Mouse (Mus musculus) olfactory bulb, adult 2 months (tissue): Measurements from ENCODE around the gene Smtnl2. TPM values are rescaled to one million over a fixed set of nuclear protein-coding genes. Genes with fewer than 3 reads are reported as not detected.

Experiments
- H3K27ac ChIP-seq: fragments of 200-500 bp; 2 replicates; pipeline ENCODE4 v1.5.1; 2012; ENCODE audit warnings: low read depth, low read length; ENCODE audit not compliant: insufficient read depth
- H3K4me1 ChIP-seq: fragments of 200-500 bp; 2 replicates; pipeline ENCODE4 v1.6.1; 2012; ENCODE audit warnings: low read length; ENCODE audit not compliant: control insufficient read depth, insufficient read depth
- H3K4me3 ChIP-seq: fragments of 200-500 bp; 2 replicates; pipeline ENCODE4 v1.5.1; 2012; ENCODE audit warnings: mild to moderate bottlenecking, low read depth, low read length, moderate library complexity; ENCODE audit not compliant: insufficient read depth
- CTCF ChIP-seq: fragments of 200-500 bp; IDR thresholded peaks from 2 replicates; pipeline ENCODE4 v1.5.1; 2012; ENCODE audit warnings: low read depth, mild to moderate bottlenecking, low read length, moderate library complexity; ENCODE audit not compliant: insufficient read depth
- POLR2A ChIP-seq: fragments of 200-500 bp; IDR thresholded peaks from 2 replicates; pipeline ENCODE4 v1.6.1; 2012; ENCODE audit warnings: mild to moderate bottlenecking, low read depth, low read length, moderate library complexity; ENCODE audit not compliant: insufficient read depth
- whole genome bisulfite sequencing: fragments of 180-500 bp; shearing (Covaris S2); methylation state at CpG from one replicate; pipeline ENCODE4 v1.1.7; 2018; 5-methylcytosine and 5-hydroxymethylcytosine counted together
- polyA plus RNA-seq: library from polyadenylated mRNA; stranded (reverse); fragments of >200 nt; gene quantifications from 2 replicates; pipeline ENCODE4 v1.2.4, GENCODE M21; 2012; ENCODE audit warnings: low replicate concordance; ENCODE audit not compliant: missing spikeins, insufficient read depth, insufficient read length

Gene Smtnl2
- polyA plus RNA-seq, 1 experiment: not detected

DNA sequence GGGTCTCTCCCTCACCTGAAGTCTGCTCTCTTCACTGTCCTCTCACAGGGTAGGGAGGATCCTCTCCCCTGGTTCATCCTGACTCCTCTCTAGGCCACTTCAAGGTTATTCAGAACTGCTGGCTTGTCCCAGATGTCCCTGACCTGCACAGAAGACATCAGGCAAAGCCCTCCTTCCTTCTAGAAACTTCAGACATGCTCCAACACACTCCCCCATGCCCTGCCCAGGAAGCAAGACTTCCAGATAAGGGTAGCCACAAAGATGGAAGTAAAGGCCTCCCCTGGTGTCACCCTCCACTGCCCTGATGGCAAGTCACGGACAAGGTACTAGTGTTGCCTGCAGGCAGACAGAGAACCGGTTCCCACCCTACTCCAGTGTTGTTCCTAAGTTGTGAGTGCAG is 16.8 kb downstream of the Smtnl2 start:
- WGBS: 86% methylated on average over 2 of the region's 2 CpGs
- Histone ChIP-seq H3K4me3 (no peak overlapping the region), H3K27ac (no peak overlapping the region), H3K4me1 (peaks cover 14% of the 10 kb centered on the region; the same call in 1 of the 2 replicates)
- TF ChIP-seq POLR2A: no peak
- TF ChIP-seq CTCF: no peak

DNA sequence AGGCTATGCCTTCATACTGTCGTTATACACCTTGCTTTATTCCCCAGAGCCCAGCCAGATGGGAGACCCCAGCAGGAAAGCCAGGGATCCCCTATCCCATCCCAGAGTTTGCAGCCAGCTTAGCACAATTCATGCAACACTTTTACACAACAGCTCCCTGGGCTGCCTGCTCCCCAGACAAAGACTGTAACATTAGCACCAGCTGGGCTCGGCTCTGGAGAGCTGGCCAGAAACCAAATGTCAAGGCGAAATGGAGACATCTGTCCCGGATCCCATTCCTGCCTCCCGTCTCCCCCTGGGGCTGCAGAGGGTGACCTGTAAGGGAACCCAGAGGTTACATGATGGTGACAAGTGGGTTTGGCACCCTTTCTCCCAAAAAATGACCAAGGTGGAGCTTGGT is 17.8 kb downstream of the Smtnl2 start:
- 31% methylated on average over 5 of the region's 5 CpGs for WGBS
- no peak overlapping the region for H3K4me3 ChIP-seq
- peaks cover 14% of the 10 kb centered on the region; the same call in 1 of the 2 replicates for H3K4me1 ChIP-seq
- TF ChIP-seq POLR2A (no peak), CTCF (no peak)
- H3K27ac ChIP-seq: no peak overlapping the region

DNA sequence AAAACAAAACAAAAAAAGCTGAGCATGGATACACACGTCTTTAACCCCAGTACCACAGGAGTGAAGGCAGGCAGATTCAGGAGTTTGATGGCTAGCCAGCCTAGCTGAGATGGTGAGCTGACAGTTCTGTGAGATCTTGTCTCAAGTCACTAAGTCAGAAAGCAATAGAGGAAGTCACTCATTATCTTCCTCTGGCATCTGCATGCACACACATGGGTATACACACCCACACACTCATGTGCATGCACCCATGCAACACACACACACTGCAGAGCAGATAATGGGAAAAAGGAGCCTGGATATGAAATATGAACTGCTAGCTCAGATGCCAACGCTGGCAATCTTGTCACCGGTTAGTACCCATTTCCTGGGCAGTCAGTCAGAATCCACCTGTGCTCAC is 18.3 kb downstream of the Smtnl2 start:
- no peak for TF ChIP-seq POLR2A
- no peak for TF ChIP-seq CTCF
- 80% methylated on average over 3 of the region's 3 CpGs for WGBS
- H3K27ac ChIP-seq: no peak overlapping the region
- peaks cover 14% of the 10 kb centered on the region; the same call in 1 of the 2 replicates for H3K4me1 ChIP-seq
- no peak overlapping the region for H3K4me3 ChIP-seq

DNA sequence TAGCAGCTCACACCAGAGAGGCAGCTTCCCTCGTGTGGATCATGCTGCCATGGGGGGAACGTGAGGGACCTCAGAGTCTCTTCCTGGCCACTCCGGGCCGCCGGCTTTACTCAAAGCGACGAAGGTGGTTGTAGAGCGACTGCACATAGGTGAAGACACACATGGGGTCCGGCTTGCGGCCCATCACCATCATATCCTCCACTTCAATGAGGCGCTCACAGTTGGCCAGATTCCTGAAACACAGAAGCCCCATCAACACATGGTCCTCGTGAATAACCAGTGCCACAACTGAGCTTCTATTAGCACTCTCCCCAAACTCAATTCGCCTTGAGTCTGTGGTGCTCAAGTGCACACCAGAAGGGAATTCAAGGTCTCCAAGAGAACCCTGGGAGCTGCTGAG is 20.3 kb downstream of the Smtnl2 start:
- Histone ChIP-seq H3K4me3 (no peak overlapping the region), H3K4me1 (peaks cover 4% of the 10 kb centered on the region; the same call in 1 of the 2 replicates), H3K27ac (no peak overlapping the region)
- TF ChIP-seq CTCF (no peak), POLR2A (no peak)
- 95% methylated on average over 13 of the region's 13 CpGs for WGBS

DNA sequence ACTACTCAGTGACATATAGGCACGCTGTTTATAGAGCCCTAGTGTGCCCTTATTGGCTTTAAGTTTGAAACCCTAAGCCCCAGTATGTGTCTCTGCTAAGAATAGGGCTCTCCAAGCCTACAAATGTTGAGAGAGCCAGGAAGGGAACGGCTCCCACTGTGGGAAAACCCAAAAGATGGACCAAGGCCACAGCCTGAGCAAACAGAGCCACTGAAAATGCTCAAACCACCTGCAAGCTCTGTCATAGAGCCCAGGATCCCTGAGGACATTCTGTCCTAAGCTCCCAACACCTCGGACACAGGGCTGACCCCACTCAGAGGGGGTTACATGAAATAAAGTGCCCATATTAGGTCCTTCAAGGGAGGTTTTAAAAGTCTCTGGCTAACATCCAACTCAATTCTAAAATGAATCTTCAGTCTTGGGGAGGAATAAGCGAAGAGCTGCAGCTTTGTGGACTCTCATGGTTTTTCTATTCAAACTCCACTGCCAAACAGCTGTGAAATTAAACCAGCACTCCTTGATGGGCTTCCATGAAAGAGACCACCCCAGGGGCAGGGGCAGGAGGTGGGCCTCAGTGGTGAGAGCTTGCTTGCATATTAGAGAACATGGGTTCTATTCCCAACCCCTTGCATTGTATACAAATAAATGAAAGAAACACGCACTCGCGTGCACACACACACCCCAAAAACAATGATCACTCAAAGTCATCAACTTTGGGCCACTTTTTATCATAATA is 21.9 kb downstream of the Smtnl2 start:
- 71% methylated on average over 7 of the region's 7 CpGs for WGBS

DNA sequence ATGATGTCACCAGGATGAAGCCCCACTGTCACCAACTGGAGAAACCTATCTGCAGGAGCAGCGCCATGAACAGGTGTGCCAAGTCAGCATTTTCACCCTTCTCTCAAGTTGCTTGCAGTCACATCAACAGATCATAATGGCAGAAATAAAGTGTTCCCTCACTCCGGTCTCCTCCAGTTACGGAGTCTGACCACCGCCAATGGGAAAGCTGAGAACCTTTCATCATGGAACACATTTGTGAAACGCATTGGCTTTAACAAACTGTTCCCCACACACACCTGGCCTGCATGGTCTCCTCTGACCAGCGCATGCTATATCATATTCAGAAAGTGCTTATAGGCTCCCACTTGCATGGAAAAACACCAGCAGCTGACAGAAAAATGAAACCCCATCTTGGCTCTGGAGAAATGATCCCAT is 23.4 kb downstream of the Smtnl2 start:
- no peak for TF ChIP-seq POLR2A
- TF ChIP-seq CTCF: no peak
- 98% methylated on average over 6 of the region's 6 CpGs for WGBS

More for the DNA sequence above, 21.9 kb downstream of the Smtnl2 start:
- H3K4me1 ChIP-seq: peaks cover 4% of the 10 kb centered on the region; the same call in 1 of the 2 replicates
- TF ChIP-seq CTCF: no peak
- no peak for TF ChIP-seq POLR2A
- H3K4me3 ChIP-seq: no peak overlapping the region
- H3K27ac ChIP-seq: no peak overlapping the region

DNA sequence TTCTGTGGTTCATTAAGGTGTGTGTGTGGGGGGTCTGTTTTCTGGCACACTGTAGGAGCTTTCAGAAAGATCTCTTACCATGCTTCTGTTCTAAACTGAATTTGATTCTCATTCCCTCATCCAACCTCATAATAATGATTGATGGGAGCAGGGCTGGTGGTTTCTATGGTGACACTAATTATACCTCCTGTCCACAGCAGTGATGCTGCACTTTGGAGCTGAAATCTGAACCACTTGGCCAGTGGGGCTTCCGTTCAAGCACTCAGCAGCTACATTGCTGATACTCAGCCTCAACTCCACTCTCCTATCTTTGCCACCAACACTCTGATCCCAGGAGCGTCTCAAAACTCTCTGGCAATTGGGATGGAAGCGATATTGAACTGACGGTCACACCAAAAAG is 32.2 kb downstream of the Smtnl2 start:
- 91% methylated on average over 4 of the region's 4 CpGs for WGBS

More for the DNA sequence above, 23.4 kb downstream of the Smtnl2 start:
- Histone ChIP-seq H3K4me1 (no peaks in the 10 kb centered on the region), H3K27ac (no peak overlapping the region), H3K4me3 (no peak overlapping the region)

DNA sequence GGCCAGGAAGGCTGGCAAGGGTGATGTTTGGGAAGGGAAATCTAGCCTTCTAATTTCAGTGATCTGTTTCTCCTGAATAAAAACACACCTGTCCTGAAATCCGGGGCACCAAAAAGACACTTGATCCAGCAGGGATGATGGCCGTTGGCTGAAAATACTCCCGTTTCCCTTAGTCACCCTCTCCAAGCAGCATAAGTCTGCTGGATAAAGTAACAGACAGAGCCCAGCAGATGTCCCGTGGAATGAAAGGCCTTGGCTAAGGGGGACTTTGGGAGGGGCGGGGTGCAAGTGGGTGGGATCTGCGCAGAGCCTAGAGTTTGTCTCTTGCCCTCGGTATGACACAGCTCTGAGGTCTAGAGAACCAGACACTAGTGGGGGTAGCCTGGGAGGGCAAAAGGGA is 33.3 kb downstream of the Smtnl2 start:
- TF ChIP-seq POLR2A (no peak), CTCF (no peak)
- Histone ChIP-seq H3K4me1 (no peaks in the 10 kb centered on the region), H3K4me3 (no peak overlapping the region), H3K27ac (no peak overlapping the region)
- WGBS: 75% methylated on average over 7 of the region's 7 CpGs

More for the DNA sequence above, 32.2 kb downstream of the Smtnl2 start:
- Histone ChIP-seq H3K4me1 (no peaks in the 10 kb centered on the region), H3K4me3 (no peak overlapping the region), H3K27ac (no peak overlapping the region)
- TF ChIP-seq POLR2A: no peak
- TF ChIP-seq CTCF: no peak

DNA sequence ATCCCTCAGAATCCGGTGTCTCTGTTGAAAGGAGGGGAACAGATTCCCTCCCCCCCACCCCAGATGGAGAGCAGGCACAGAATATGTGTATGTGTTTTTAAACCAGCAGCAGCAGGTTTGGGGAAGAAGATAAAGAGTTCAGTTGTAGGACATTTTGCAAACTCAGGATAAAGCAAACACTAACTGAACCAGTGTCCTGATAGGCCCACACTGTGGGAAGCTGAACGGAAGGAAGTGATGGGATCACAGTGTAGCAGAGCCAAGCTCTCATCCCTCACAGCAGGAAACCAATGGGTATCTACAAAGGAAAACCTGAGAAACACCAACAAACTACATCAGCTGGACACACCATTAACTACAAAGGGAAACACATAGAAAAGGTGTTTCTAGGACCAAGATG is 35.0 kb downstream of the Smtnl2 start:
- WGBS: 88% methylated on average over 2 of the region's 2 CpGs
- TF ChIP-seq CTCF (no peak), POLR2A (no peak)
- H3K4me3 ChIP-seq: no peak overlapping the region
- no peak overlapping the region for H3K27ac ChIP-seq
- no peaks in the 10 kb centered on the region for H3K4me1 ChIP-seq
